Comparison of ENCODE assay signal across 33 mouse cellular contexts in the genomic region with DNA sequence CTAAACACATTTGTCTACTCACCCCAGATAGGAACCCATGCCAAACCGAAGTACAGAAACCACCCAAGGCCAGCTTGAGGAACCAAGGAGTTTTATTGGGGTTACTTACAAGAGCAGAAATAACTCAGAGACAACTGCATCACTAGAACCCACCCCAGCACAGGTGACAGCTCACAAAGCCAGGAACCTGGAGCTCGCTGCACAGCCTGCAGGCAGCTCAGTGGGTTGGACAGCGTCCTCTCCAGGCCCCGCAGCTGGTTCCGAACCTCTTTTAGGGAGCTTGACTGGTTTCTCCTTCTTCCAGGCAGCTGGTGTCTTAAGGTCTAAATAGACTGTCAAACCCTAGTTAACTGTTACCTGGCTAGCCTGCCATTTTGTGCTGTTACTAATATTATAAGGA.
"Had no signal": no experiment of that assay in that cellular context is flagged by ENCODE, and none has a peak within 500 bp of the region (broad histone marks: within the 10 kb centered on the region; RNA-seq: fewer than 3 reads in every experiment).

No protein-coding gene starts in this region.

- H3K4me2 ChIP-seq: heart, embryonic 11.5 days; heart, embryonic 12.5 days; heart, embryonic 13.5 days; heart, embryonic 15.5 days; hindbrain, embryonic 12.5 days; hindbrain, embryonic 13.5 days; hindbrain, embryonic 14.5 days; hindbrain, embryonic 15.5 days; intestine, embryonic 15.5 days; kidney, embryonic 15.5 days had no signal

- DNase-seq: heart, postnatal 14 days; heart, postnatal 36 days; heart, postnatal 4 days; kidney, adult 11 months; kidney, adult 18-20 months; kidney, adult 2 months; kidney, adult 8-10 months; kidney, adult 9 months; kidney, postnatal 10 days; kidney, postnatal 14 days; kidney, postnatal 25 days; kidney, postnatal 36 days; kidney, postnatal 4 days; layer of hippocampus, adult 9-11 months; layer of hippocampus, postnatal 36 days had no signal

- H3K4me3 ChIP-seq: heart, embryonic 10.5 days; heart, embryonic 12.5 days; heart, embryonic 13.5 days; heart, embryonic 15.5 days; hindbrain, embryonic 10.5 days; hindbrain, embryonic 12.5 days; hindbrain, embryonic 13.5 days; hindbrain, embryonic 15.5 days; intestine, embryonic 15.5 days; kidney, embryonic 15.5 days; layer of hippocampus, adult 2 months had no signal

- ATAC-seq: hindbrain, embryonic 16.5 days; hindbrain, postnatal 0 days; inflammation-experienced regulatory T-cells, adult 6 months; intestine, embryonic 15.5 days; intestine, embryonic 16.5 days; intestine, postnatal 0 days had no signal

- H3K27me3 ChIP-seq: heart, embryonic 12.5 days; heart, embryonic 13.5 days; heart, embryonic 15.5 days; hindbrain, embryonic 12.5 days; hindbrain, embryonic 13.5 days; hindbrain, embryonic 15.5 days; intestine, embryonic 15.5 days; kidney, embryonic 15.5 days had no signal

- H3K36me3 ChIP-seq: heart, embryonic 12.5 days; heart, embryonic 13.5 days; heart, embryonic 15.5 days; hindbrain, embryonic 10.5 days; hindbrain, embryonic 12.5 days; hindbrain, embryonic 13.5 days; hindbrain, embryonic 15.5 days; intestine, embryonic 15.5 days; kidney, embryonic 15.5 days had no signal
